Comparison of ENCODE assay signal across 14 mouse cellular contexts in genomic region chr8:118142311-118142710, GRCm38 (mm10).
DNase-seq lines count a peak whose midpoint lies in the region; TF ChIP-seq lines count a peak whose summit lies in the region.
"Had no signal": no experiment of that assay in that cellular context is flagged by ENCODE, and none has a peak within 500 bp of the region (broad histone marks: within the 10 kb centered on the region; RNA-seq: fewer than 3 reads in every experiment).

No protein-coding gene starts in this region.

- no peak for TF ChIP-seq CTCF in brain, embryonic 14.5 days (IDR thresholded peaks at IDR 0.05; ENCODE audit: borderline replicate concordance, extremely low read depth, insufficient read depth, insufficient read length)

- intact Hi-C loops in left cerebral cortex, postnatal 4 days (cut with DNase I), result no loop called here
- intact Hi-C loops in left cerebral cortex, postnatal 25 days (cut with DNase I), result no loop called here

- DNase-seq in adrenal gland, postnatal 14 days, result peak; percentile 7
- DNase-seq in adrenal gland, postnatal 36 days, result no peak
- peak; percentile 17 for DNase-seq in left cerebral cortex, postnatal 4 days
- no peak for DNase-seq in left cerebral cortex, postnatal 25 days (ENCODE audit: low spot score in 2 of 2)
- DNase-seq in brain, embryonic 14.5 days (ENCODE audit: low read depth), result peak; percentile 63
- no peak for DNase-seq in heart, adult 9 months (ENCODE audit: low spot score in 2 of 2)
- DNase-seq: adrenal gland, adult 2 months; adrenal gland, postnatal 25 days; cerebellum, adult 11-12 months; cerebellum, adult 8-10 months; cerebellum, postnatal 14 days; gastrocnemius, postnatal 10 days; gastrocnemius, postnatal 36 days; heart, adult 2 months had no signal

- no peak for TF ChIP-seq POLR2A in brain, embryonic 14.5 days (IDR thresholded peaks at IDR 0.05; ENCODE audit: borderline replicate concordance, extremely low read depth, insufficient read depth, insufficient read length, poor library complexity, severe bottlenecking)

Comparison
In these comparisons a context has a peak if more than half of its experiments do, and no peak if none do; other contexts are left out.
1. DNase-seq: peak in adrenal gland, postnatal 14 days (single experiment), left cerebral cortex, postnatal 4 days (single experiment) and brain, embryonic 14.5 days (single experiment); none in adrenal gland, postnatal 36 days (0 of 2), left cerebral cortex, postnatal 25 days (0 of 2) and heart, adult 9 months (0 of 2).